Mouse (Mus musculus) CD8-positive naive resting alpha-beta T cell, adult 2 months (primary cell): Measurements from ENCODE around the gene Gm17359.
"Not testable (repeated sequence)": the region's sequence is repeated elsewhere in the genome, so short reads cannot be mapped to it uniquely, and the experiment has no call there.

Experiments
- DNase-seq, 2 experiments: peaks; one replicate each; pipeline ENCODE4 v3.0.0; 2022; ENCODE audit warnings: low read depth in 2 of 2, low spot score in 2 of 2

Gene Gm17359

DNA sequence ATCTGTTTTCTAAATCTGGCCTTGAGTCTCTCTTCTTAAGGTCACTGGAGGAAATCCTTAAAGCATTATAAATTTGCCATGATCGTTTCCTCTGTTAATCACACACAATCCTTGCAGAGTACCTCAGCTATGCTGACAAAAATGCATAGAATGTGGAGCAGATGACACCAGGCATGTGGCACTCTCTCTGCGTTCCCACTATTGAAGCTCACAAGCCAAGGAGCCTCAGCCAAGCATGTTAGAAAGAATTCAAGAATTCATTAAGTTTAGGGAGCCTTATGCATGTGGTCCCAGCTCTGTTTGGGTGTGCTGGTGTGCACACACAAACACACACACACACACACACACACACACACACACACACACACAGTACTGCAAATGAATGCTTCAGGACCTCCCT is 75.2 kb downstream of the Gm17359 start:
- DNase-seq, result no peak

- no peak for DNase-seq
Observed at GRCm38 (mm10) chr3:79413492-79413891, 77.0 kb downstream of the Gm17359 start.

- DNase-seq, result no peak
Observed at GRCm38 (mm10) chr3:79415081-79415480, 78.6 kb downstream of the Gm17359 start.

GRCm38 (mm10) chr3:79415929-79416328 is 79.5 kb downstream of the Gm17359 start:
- DNase-seq, result no peak

GRCm38 (mm10) chr3:79416944-79417680 is 80.7 kb downstream of the Gm17359 start:
- no peak for DNase-seq

- no peak for DNase-seq
Observed at GRCm38 (mm10) chr3:79418921-79419320, 82.5 kb downstream of the Gm17359 start.

GRCm38 (mm10) chr3:79425441-79425840 is 89.0 kb downstream of the Gm17359 start:
- no peak for DNase-seq

DNA sequence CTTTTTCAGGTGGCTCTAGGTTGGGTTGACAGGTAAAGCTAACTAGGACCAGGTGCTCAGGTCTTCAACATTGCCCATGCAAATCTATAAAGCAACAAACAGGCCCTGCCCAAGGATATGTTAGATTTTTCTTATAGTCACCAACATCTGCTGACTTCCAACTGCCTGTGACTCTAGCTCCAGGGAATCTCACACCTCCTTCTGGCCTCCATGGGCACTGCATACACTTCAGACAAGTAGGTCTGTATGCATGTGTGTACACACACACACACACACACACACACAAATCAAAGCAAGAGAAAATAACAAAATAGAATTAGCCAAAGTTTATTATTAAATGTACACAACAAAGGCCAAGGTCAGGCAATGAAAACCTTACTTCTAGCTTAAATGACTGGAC is 97.1 kb downstream of the Gm17359 start:
- no peak for DNase-seq

DNA sequence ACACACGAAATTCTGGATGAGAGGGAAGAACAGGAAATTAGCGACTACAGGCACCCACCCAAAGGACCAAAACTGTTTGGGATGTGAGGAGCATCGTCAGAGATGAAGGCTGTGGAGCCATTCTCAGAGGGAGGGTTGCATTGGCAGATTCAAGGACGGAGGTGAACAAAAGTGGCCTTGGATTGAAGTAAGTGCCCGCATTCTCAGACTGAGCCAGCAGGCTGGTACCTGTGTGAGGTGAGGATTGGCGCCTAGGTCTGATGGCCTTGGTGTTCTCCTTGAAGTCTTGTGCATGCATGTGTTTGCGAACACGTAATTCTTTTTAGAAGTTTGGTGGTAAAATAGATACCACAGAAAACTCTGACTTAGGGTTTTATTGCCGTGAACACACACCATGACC is 98.0 kb downstream of the Gm17359 start:
- DNase-seq, result no peak

DNA sequence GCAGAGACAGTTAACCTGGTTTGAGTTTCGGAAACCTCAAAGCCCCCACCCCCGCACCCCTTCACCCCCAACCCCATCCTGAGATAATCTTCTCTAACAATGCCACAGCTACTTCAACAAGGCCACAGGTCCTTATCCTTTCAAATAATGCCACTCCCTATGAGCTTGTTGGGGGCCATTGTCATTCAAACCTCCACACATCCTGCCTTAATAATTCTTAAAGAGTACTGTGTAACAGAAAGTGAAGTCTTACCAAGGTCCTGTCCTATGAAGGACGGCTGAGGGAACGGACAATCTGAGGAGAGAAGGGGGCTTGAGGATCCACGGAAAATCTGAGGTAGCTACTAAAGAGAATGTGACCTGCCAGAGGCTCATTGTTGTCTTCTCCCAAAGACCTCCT is 98.5 kb downstream of the Gm17359 start:
- DNase-seq, result no peak

- no peak for DNase-seq
Observed at GRCm38 (mm10) chr3:79436186-79436585, 99.7 kb downstream of the Gm17359 start.

- no peak for DNase-seq
Observed at GRCm38 (mm10) chr3:79438276-79438675, 101.8 kb downstream of the Gm17359 start.

GRCm38 (mm10) chr3:79440976-79441491 is 104.6 kb downstream of the Gm17359 start:
- DNase-seq, result no peak

- no peak for DNase-seq
Observed at GRCm38 (mm10) chr3:79443850-79444249, 107.4 kb downstream of the Gm17359 start.

- no peak for DNase-seq
Observed at GRCm38 (mm10) chr3:79445041-79445440, 108.6 kb downstream of the Gm17359 start.

- no peak for DNase-seq
Observed at GRCm38 (mm10) chr3:79446124-79446523, 109.7 kb downstream of the Gm17359 start.

GRCm38 (mm10) chr3:79446648-79447047 is 110.2 kb downstream of the Gm17359 start:
- DNase-seq, result not testable (repeated sequence)

DNA sequence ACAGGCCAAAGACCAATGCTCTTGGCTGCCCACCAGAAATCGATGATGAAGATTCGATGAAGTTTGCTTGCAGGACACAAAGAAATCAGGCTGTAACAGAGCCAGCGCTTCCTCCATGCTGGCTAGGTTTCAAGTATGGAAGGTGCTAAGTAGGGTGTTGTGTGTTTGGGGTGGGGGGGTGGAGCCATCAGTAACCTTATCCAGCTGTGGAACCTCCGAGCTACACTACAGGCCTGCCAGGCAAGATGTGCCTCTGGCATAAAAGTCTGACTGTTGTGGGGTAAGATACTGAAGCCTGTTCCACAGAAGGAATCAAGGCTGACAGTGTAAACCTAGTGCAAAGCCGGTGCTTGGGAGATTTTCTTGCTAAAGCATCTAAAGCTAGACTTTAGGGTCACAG is 112.0 kb downstream of the Gm17359 start:
- no peak for DNase-seq

DNA sequence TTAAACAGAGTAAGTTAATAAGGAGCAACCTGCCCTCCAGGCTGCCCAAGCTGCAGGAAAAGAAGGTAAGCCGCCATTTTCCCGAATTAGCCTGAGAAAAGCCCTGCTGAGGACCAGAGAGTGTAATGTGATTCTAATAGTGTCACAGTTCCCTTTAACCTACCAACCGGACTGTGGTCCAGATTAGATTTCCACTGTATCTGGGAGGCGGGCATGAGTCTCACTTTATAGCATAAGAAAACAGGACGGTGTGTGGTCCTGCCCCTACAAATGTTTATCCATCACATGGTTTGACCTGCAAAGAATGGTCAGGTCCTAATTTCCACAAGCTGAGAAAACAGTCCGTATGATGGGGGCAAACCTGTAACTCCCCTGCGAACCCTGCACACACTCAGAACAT is 112.9 kb downstream of the Gm17359 start:
- no peak for DNase-seq

DNA sequence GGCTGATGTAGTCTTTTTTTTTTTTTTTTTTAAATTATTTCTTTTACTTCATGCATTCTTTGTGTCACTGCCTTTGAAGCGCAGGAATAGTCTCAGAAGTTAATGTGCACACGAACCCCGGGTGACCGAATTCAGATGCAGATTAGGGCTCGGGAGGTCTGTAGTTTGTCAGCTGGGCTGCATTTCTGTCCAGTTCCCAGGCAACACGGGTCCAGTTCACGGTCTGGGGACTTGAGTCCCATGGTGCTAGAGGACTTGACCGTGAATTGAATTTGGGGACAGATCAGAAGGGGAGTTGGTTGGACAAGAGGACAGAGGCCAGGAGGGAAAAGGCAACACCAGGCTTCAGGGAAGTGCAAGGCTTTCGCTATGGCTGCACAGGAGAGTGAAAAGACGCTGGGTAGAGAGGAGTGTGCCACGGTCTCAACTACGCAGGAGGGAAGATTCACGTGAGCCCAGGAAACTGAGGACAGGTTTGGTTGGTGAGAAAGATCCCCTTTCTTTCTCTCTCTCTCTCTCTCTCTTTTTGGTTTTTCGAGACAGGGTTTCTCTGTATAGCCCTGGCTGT is 116.3 kb downstream of the Gm17359 start:
- no peak for DNase-seq

- no peak for DNase-seq
Observed at GRCm38 (mm10) chr3:79455761-79456160, 119.3 kb downstream of the Gm17359 start.

DNA sequence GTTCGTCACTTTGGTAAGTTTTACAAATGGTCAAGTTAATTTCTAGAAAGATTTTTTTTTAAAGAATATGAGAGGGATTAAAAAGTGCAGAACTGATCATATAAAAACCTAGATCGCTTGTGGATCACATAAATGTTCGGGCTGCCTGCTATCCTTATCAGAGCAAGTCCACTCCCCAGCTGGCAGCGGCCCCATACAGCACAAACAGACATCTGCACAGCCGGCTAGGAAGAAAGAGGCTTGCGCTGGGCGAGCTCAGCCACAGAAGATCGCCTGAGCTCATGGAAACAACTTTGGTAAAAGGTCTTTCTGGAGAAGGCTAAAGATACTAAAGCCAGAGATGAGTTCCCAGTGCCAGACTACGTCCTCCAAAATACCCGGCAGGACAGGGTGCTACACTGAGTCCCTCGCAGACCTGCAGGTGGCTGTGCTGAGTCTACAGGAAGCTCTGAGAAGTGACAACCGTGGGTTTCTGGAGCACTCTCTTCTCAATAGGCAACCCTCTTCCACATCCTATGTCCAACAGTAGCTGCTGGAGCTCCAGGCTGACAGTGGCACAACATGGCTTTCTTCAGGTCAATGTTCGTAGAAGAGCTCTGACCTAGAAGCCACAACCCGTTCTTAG is 122.3 kb downstream of the Gm17359 start:
- DNase-seq, result no peak
